Mouse (Mus musculus): Measurements from ENCODE around the gene Galnt13.
"Not testable (repeated sequence)": the region's sequence is repeated elsewhere in the genome, so short reads cannot be mapped to it uniquely, and the experiment has no call there.

Galnt13 gene

DNA sequence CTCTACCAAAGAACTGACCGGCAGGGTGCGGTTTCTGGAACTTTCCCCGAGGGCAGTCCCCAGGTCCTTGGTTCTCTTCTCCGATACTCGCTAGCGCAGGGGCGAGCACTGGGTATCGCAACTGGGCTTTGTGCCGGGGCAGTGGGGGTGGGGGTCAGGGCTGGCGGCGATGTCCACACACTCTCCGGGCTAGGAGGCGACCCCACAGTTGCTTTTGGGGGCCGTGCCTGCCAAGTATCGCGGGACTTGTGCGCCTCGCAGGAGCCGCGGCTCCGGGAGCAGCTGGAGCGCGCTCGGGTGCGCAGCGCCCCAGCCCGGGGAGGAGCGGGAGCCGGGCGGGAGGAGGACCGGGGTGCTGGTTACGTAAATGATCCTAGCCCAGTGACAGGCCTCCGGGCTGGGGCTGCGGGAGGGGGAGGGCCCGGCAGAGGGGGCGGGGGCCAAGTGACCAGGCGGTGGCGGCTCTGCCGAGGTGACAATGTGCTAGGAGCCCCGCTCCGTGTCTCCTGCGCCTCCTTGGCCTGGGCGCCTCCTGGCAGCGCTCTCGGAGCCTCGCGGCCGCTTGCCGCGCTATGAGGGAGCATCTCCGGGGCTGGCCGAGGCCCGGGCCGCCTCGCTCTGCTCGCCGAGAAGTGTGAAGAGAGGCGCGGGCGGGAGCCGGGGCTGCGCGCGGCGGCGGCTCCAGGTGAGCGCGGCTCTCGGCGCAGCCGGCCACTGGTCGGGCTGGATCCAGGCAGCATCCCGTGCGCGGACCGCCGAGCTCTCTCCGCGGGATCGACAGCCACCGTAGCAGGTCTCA, at the start of gene Galnt13:
TSS of gene Galnt13 (plus strand) at position 381 of the 799 bp plus-strand sequence.
- no peak for DNase-seq (ENCODE audit: low read depth, low spot score)

DNA sequence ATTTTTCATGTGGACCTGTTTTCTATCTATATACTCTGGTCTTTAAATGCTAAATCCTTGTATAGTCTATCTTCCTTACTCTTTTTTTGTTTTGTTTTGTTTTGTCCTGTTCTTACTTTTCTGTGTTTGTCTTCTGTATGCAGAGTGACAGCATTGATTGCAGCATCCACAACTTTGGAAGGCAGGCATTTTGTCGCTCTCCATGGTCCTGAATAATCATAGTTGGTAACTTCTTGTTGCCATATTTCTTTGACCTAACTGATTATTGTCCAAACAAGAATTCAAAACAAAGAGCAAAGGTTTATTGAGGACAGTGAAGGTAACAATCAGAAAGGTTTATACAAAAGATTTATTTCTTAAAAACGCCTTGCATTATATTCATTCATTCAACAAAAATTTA, 5.1 kb upstream of the Galnt13 start:
- no peak for DNase-seq (ENCODE audit: low read depth, low spot score)

DNA sequence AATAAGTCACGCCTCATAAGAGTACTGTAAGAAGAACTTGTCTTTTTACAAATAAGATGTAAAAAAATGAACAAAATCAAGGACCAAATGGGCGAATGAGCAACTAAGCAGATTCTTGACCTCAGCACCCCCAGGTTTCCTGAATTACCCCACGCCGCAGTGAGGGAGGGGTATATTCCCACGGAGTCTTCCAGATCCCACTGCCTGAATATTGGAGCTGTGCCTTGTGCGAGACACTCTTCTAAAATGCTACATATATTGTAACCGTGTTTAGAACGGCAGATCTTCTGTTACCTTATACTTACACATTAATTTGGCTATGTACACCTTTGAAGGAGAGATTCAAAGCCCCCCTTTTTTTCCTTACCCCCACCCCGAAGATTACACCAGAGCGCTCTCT, 737 bp upstream of the Galnt13 start:
- no peak for DNase-seq (ENCODE audit: low read depth, low spot score)

DNA sequence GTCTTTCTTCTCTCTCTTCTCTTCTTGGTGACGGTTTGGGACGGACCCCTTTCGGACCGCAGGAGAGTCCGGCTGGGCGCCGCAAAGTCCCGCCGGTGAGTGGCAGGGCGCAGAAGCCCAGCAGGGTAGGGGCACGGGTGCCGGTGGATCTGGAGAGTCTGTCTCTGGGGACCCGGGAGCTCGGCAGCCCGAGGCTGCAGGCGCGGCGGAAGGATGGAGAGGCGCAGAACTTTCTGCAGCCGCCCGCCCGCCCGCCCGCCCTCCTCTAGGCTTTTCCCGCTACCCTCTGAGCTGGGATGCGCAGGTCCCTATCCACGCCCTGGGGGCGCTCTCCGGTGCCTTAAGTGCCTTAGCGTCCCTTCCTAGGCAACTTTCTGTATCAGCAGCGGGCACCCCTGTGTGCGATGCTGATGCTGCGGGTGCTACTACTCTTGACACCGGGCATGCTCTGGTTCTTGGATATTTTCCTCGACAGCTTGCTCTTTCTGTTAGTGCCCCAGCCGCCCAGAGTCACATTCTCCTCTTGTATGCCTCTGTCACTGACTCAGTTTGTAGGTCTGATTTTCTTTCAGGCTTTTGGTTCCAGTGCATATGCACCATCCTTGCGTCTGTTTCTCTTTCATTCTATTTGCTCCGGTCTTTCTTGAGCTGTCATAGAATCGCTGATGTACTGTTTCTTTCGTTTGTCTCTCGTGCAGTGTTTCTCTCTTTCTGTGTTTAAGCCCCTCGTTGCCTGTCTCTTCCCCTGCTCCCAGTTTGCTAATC, 801 bp downstream of the Galnt13 start:
- DNase-seq (ENCODE audit: low read depth, low spot score): no peak

DNA sequence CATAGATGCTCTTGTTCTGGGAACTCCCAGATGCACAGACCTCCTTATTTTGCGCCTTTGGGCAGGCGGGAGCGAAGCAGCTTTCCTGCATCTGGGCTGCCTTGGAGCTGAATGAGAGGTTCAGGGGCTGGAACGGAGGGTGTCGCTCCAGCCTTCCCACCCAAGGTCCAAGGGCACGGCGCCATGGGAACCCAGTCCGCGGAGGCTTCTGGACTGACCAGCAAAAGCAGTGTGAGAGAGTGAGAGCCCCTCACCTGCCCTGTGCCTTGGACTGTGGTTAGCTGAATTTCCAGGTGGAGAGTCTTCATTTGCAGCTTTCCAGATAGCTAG, 1.3 kb downstream of the Galnt13 start:
- no peak for DNase-seq (ENCODE audit: low read depth, low spot score)

DNA sequence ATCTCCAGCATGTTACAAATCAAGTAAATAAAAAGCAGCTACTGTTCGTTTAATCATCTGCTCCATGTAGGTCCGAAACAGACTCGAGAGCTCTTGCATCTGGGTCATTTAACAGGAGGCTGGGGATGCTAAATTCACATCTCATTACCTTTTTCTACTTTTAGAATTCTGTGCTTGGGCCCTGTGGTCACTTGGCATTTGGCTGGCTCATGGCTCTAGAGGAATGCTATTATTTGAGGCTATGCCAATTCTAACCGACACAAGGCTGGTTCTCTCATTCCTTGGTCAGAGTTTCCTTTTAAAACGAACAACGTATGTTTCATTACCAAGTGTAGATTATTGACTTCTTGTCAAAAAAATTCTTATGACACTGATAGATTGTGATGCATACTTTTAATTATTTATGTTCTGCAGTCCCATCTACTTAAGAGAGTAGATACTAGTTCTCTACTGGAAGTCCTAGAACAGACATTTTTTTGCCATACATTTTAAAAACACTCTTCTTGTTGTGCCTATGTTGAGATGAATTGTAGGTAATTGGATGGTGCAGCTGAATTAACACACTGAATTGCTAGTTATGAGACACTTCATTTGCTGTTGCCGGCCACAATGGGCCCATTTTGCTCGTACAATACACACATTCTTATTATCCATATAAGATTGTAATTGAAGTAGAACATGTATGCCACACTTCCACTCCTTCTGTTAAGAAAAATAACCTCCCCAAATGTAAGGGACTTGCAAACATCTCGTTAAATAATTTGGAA, 6.8 kb downstream of the Galnt13 start:
- DNase-seq (ENCODE audit: low read depth, low spot score): no peak

DNA sequence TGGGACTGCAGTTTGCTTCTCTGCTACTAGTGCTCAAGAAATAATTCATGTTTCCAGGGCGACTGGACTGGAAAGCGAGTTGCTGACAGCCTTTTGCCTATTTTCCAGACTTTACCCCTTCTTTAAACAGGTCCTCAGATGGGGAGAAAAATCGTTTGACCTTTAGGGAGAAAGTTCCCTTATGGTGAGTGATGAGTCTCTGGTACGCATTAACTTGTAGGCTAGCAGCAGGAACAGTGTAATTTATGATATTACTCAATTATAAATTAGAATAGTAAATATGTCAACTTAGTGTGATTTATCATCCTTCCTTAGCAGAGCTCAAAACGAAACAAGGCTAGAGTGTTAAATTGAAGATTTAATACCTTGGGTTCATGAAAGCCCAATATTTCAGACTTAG, 47.3 kb downstream of the Galnt13 start:
- DNase-seq (ENCODE audit: low read depth, low spot score): no peak

DNA sequence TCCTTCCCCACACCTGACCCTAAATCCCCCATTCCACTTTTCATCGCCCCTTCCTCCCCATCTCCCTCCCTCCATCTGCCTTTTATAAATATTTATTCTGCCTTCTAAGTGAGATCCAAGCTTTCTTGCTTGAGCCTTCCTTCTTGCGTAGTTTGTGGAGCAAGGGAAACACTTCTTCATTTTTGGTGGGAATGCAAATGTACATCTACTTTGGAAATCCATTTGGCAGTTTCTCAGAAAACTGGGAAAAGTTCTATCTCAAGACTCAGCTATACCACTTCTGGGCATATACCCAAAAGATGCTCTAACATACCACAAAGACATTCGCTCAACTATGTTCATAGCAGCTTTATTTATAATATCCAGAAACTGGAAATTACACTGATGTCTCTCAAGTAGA, 86.9 kb downstream of the Galnt13 start:
- no peak for DNase-seq (ENCODE audit: low read depth, low spot score)

DNA sequence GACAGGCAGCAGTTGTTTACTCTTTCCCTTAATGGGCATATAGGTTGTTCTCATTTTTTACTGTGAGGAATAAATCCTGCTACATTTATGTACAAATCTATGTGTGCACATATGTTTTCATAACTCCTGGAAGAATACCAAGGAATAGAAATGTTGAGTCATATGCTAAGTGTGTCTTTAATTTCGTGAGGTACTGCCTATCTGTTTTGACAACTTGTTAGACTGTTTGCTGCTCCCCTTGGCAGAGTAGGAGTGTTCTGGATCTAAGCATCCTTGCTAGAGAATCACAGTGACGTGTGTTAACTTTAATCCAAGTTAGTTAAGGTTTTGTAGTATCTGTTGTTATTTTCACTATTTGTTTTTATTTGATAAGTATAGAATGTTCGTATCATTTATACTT, 91.0 kb downstream of the Galnt13 start:
- no peak for DNase-seq (ENCODE audit: low read depth, low spot score)

DNA sequence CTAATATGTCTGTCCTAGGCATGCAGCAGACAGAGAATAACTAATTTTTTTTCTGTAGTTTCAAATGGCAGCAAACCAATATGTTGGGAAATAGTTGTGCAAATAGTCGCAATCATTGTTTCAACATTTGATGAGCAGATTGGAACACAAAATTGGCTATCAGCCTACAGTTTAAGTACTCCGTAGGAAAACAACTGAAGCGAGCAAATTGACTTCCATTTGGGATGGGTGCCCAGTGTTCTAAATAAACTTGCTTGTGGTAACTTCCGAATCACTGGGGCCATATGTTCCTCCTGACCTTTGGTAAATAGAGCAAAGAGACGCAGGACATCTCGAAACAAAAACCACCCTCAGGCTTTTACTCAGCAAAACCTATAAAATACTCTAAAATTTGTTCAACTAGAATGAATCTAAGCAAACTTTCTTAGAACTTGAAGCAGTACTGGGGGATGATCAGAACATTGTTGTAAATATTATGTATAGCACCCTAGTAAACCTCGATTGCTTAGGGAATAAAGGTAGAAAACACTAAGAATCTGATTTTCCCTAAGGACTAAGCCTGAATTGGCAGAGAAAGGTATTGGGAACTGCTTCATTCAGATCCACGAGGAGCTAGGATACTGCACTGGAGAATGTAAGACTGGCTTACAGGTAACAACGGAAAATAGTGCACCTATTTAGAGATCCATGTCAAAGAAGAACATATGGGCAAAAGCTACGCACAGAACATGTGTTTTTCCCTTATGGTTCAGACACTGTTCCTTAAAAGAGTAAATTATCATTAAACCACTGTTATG, 122.4 kb downstream of the Galnt13 start:
- no peak for DNase-seq (ENCODE audit: low read depth, low spot score)

DNA sequence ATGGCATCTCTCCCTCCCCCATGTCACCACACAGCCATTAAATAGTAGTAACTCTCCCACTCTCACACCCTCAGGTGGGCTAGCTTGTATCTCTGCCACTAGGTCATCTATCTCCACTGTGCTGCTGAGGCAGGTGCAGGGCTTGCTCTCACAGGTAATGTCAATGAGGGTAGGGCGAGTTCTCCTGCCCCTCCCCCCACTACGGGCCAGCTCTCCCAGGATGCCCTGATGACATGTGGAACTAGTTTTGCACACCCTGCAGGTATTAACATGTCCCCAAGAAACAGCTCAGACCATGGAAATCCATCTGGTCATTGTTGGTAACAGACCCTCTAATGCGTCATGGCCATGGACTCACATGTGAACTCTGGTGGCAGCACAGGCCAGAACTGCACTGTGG, 129.0 kb downstream of the Galnt13 start:
- DNase-seq (ENCODE audit: low read depth, low spot score): no peak

DNA sequence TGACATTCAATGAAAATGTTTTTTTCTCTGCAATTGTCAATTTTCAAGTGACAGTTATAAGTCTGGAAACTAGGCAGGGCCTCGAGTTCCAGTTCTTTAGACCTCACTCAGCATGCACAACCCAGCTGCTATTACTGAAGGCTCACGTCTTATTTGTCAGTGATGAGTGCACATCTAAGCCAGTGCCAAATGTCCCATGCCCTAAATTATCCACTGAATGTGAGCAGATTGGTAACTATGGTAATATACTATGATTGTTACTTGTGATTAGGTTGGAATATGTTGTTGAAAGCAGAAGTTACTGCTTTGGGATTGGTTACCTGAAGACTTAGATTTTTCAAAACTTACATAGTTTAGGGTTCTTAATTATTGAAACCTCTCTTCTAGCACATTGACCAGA, 131.1 kb downstream of the Galnt13 start:
- no peak for DNase-seq (ENCODE audit: low read depth, low spot score)

DNA sequence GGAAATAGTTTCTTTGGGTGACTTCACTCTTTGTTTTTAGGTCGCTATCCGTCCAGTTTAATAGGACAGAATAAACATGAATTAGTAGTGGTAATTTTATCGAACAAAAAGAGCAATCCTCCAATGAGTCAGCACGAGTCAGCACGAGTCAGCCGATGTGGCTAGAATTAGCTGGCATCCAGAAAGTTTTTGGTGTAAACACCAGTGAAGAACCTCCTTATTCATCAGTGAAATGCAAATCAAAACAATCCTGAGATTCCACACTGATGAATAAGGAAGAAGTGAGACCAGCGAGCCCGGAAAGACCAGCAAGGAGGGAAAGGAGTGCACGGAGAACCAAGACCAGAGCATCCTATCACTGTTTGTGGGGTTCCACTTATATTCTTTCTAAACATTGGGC, 131.5 kb downstream of the Galnt13 start:
- DNase-seq (ENCODE audit: low read depth, low spot score): no peak

DNA sequence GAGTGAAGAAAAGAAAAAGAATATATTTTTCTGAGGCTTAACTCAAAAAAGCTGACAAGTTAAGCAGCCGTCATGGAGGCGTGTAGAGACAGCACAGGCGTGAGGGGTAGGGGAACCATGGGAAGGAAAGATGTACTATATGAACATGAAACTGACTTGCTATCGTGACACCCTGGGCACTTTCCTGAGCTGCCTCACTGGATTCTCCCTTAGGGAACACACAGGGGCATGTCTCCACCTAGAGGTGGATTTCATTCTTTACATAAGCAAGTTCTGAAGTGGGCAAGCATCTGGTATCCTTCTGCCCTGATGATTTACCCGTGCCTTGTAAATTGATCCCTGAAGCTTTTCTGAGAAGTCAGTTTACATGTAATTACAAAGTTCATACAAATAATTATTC, 277.7 kb downstream of the Galnt13 start:
- not testable (repeated sequence) for DNase-seq (ENCODE audit: low read depth, low spot score)

DNA sequence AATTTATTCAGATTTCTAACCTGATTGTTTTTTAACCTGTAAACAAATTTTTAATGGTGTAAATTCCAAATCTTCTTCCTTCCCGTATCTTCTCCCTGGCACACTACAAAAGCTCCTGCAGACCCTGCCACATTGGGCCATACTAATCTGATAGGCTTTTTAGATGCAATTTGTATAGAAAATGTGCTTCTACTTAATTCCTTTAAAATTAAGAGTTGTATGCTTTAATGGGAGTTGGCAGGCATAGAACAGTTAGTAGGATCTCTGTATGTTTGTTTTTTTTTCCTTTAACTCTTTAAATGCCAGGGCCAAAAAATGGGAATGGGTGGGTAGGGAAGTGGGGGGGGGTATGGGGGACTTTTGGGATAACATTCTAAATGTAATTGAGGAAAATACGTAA, 315.1 kb downstream of the Galnt13 start:
- DNase-seq (ENCODE audit: low read depth, low spot score): no peak

DNA sequence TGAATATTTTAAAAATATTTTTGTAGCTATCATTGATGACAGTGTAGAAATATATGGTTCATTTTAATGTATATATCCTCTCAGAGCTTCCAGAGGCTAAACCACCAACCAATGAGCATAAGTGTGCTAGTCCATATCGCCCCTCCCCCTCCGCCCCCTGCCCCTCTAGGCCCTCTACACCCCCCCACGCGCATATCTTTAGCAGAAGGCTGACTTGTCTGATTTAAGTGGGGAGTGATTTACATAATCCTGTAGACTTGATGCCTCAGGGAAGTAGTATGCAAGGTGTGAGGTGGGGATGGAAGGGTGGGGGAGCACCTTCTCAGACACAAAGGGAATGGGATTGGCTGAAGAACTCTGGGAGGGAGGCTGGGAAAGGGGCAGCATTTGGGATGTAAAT, 323.7 kb downstream of the Galnt13 start:
- DNase-seq (ENCODE audit: low read depth, low spot score): no peak

DNA sequence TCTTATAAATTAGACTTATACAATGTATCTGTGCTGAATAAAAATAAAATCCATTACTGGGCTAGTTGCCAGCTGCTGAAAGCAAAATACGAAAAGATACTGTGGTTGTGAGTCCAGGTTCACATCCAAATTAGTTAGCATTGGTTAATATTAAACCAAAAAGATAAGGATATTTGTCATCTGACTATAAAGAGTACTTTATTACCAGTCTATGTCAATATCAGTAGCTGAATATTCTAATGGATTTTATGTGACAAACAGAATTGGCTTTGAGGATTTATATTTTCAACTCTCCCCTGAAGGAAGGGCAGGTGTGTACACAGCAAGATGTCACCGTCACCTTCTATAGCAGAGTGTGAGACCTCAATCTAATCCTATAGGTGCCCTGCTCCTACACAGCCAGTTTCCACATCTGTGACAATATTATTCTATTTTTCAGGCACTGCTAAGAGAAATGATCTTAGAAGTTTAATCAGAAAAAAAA, 342.7 kb downstream of the Galnt13 start:
- DNase-seq (ENCODE audit: low read depth, low spot score): no peak

DNA sequence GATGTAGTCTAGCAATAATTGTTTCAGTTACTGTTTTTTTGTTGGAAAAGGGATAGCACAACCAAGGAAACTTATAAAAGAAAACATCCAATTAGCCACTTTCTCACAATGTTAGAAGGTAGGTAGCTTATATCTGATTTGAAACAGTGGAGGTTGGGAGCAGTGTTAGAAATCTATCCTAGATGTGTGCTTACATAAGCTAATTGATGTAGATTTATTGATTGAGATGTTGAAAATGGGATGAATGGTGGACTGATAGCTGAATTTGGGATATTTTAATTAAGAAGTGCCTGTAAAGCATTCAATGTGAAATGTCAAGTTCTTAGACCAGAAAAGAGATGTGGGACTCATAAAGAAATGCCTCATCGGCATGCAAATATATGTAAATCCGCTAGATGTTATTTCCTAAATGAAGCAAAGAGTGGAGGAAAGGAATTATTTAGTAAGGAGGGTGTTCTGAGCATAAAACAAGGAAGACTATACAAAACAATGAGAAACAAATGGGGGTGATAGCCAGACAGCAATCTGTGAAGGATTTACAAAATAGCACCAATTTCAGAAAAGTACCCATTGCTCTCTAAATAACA, 377.6 kb downstream of the Galnt13 start:
- DNase-seq (ENCODE audit: low read depth, low spot score): no peak

DNA sequence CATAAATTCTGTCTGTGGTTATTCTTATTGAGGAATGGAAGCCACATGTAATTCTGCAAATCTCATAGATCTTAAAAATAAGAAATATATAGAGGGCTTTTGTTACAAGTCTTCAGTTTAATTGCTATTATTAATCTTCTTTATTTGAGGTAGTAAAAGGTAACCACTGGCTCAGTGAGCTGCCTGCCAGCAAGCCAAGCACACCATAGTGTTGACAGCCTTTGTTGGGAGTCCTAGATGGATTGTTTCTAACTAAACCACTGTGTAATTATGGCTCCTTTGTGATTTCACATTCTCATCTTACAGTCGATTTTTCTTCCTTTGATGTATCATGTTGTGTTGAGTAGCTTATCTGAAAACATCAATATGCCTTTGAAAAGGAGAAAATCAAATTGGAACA, 405.1 kb downstream of the Galnt13 start:
- DNase-seq (ENCODE audit: low read depth, low spot score): no peak

DNA sequence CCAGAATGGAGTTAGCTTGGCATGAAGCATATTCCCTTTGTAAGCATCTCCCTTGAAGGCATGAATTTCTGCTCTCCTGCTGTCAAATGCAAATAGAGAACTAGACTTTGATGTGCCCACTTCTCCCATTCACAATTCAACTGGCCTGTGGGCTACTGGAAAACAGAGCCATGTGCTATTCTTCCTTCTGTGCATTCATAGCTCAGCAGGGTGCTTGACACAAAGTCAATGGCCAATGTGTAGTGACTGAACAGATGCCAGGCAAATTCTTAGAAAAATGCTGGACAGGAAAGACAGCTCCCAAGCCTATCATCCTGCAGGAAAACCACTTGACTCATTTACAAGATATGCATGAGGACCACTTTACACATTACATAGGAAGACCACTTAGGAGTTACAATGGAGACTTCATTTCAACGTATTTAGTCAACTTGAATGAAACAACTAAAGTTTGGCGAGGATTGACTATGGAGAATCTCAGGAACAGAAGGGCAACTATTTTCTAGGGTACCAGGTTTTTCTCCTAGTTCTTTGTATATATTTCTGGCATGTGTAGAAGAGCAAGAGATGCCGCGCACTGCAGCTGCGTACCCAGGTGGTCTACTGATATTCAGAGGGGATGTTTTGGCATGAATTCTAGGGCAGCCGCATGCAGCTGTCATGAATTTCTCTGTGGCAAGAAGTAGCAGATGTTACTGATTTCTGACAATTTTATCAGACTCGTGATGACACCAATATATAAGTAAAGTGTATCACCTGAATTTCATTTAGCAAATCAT, 470.4 kb downstream of the Galnt13 start:
- DNase-seq (ENCODE audit: low read depth, low spot score): no peak

Measured in A20 (cell line).